Mouse (Mus musculus) bone marrow macrophage, adult 2 months (primary cell): ENCODE measurements around the gene Klk12. TPM values are rescaled to one million over a fixed set of nuclear protein-coding genes. Genes with fewer than 3 reads are reported as not detected.

ENCODE experiments used
- H3K27ac ChIP-seq: 2 replicates; pipeline ENCODE4 v1.5.1; 2012; ENCODE audit warnings: low read depth, low read length; ENCODE audit not compliant: insufficient read depth
- H3K4me1 ChIP-seq: 2 replicates; pipeline ENCODE4 v1.6.1; 2012; ENCODE audit warnings: low read length; ENCODE audit not compliant: control insufficient read depth, insufficient read depth
- H3K4me3 ChIP-seq: 2 replicates; pipeline ENCODE4 v1.5.1; 2012; ENCODE audit warnings: mild to moderate bottlenecking, low read length, moderate library complexity; ENCODE audit not compliant: insufficient read depth
- CTCF ChIP-seq: IDR thresholded peaks from 2 replicates; pipeline ENCODE4 v1.5.1; 2012; ENCODE audit warnings: low read depth, mild to moderate bottlenecking, low read length, moderate library complexity
- POLR2A ChIP-seq: IDR thresholded peaks from 2 replicates; pipeline ENCODE4 v1.6.1; 2012; ENCODE audit warnings: mild to moderate bottlenecking, low read depth, low read length, borderline replicate concordance
- polyA plus RNA-seq: library from polyadenylated mRNA; stranded (reverse); fragments of >200 nt; gene quantifications from 2 replicates; pipeline ENCODE4 v1.2.4, GENCODE M21; 2012; ENCODE audit not compliant: missing spikeins, insufficient read depth, insufficient read length

The Klk12 gene
- polyA plus RNA-seq = not detected in 2 replicates

DNA sequence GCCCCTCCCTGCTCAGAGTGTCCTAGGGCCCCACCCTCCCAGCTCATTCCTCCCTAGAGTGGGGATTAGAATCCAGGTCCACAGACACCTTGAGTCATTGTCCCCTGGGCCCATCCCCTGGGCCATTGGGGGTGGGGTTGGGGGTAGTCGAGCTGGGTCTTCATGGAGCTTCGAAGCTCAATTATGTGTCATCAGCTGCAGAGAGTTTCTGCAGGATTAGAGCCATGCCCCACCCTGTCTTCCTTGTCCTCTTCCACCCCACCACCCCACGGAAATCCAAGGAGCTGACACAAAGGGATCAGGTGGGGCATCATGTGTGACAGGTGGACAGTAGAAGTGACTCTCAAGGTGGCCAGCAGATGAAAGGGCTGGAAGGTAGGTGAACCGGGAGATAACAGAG is at the start of gene Klk12:
Klk12 (plus strand) TSS at position 301 of the 400 bp plus-strand sequence.
- H3K4me3 ChIP-seq = no peak within 1 kb of the TSS
- no peak within 1 kb of the TSS for H3K27ac ChIP-seq
- no peaks in the 10 kb centered on the region for H3K4me1 ChIP-seq
- TF ChIP-seq CTCF (no peak), POLR2A (no peak)

DNA sequence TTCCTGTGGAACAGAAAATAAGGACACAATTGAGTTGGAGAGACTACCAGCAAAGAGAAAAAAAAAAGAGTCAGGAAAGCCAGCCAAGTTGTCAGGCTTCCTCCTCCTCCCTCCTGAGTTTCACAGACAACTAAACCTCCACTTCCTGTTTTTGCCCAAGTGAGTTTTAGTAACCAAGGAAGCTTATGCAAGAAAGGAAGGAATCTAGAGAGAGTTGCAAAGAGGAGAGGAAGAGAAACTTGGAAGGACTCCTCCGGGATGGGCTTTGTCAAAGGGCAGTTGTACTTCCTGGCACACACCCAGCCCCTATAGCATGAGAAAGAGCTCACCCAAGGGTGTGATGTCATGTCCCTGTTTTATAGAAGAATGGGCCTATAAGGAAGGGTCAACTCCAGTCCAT is 20.9 kb upstream of the Klk12 start:
- H3K4me1 ChIP-seq = peaks cover 25% of the 10 kb centered on the region
- peak overlapping the region; percentile 27; the same call in 1 of the 2 replicates for H3K27ac ChIP-seq
- H3K4me3 ChIP-seq = no peak overlapping the region
- no peak for TF ChIP-seq CTCF
- TF ChIP-seq POLR2A = no peak

DNA sequence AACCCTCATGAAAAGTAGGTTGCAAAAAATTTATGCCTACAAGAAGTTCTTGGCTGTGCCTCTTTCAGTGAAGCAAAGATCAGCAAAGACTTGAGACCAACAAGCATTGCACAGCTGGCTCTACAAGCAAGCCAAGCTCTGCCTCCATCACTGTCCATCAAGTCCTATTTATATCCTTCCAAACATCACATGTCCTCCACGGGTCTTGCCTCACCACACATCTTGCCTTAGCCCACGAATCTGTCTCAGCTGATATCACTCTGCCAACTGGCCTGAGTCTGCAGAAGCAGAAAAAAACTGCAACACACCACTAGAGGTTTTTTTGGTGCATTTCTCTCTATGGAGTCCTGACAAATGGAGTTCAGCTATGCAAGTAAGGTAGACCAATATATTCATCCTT is 15.9 kb upstream of the Klk12 start:
- TF ChIP-seq CTCF = no peak
- no peak for TF ChIP-seq POLR2A
- Histone ChIP-seq H3K4me3 (no peak overlapping the region), H3K27ac (0 out of 2 replicates have a peak overlapping the region, but pooled peaks have one; percentile 10), H3K4me1 (peaks cover 16% of the 10 kb centered on the region)

DNA sequence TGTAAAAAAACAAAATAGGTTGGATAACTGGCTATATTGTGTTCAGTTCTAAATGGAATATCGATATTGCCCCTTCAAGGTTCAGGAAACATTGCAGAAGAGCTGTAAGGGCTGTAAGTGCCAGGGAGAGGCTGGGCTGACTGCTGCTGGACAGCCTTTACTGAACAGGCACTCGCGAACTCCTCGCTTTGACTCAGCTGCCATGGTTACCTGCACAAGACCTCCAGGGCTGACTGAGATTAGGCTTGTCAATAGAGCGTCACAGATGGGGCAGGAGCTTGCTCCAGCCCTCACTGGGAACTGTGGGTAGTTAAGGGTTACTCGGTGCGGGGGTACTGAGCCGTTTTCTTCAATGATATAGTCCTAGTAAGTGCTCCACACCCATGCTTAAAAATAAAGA is 2.2 kb upstream of the Klk12 start:
- Histone ChIP-seq H3K4me1 (no peaks in the 10 kb centered on the region), H3K4me3 (no peak overlapping the region), H3K27ac (no peak overlapping the region)
- TF ChIP-seq CTCF = no peak
- TF ChIP-seq POLR2A = no peak

DNA sequence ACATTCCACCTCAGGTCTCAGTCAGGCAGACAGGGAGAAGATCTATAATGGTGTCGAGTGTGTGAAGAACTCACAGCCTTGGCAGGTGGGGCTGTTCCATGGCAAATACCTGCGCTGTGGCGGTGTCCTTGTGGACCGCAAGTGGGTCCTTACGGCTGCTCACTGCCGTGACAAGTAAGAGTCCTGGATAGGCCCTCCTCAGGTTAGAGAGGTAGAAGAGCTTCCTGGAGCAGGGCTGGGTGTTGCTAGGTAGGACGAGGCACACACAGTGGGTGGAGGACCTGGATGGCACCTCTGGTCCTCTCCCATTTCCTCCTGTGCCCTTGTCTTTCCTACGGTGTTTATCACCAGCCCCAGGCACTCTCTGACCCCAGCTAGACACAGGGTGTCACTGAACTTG is 939 bp downstream of the Klk12 start:
- no peaks in the 10 kb centered on the region for H3K4me1 ChIP-seq
- H3K27ac ChIP-seq = no peak overlapping the region
- TF ChIP-seq CTCF (no peak), POLR2A (no peak)
- no peak overlapping the region for H3K4me3 ChIP-seq

DNA sequence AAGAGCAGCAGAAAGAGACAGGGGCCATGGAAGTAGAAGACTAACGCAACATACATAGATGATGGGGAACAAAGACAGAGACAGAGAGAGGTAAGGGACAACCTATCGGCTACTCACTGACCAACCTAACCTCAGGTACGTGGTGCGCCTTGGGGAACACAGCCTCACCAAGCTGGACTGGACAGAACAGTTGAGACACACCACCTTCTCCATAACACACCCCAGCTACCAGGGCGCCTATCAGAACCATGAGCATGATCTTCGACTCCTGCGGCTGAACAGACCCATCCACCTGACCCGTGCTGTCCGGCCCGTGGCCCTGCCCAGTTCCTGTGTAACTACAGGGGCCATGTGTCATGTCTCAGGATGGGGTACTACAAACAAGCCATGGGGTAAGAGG is 2.0 kb downstream of the Klk12 start:
- Histone ChIP-seq H3K27ac (no peak overlapping the region), H3K4me1 (no peaks in the 10 kb centered on the region), H3K4me3 (no peak overlapping the region)
- TF ChIP-seq POLR2A (no peak), CTCF (no peak)

DNA sequence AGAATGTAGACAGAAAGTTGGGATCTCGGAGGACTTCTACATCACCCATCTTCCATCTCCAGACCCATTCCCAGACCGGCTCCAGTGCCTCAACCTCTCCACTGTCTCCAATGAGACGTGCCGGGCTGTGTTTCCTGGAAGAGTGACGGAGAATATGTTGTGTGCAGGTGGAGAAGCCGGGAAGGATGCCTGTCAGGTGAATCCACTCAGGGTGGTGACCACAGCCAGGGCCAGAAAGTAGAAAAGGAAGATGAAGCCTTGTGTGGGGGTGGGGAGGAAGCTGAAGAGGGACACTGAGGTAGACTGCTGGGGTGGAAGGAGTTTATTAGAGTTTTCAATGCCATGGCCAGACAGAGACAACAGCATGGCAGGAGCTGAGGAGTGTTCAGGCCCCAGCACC is 3.2 kb downstream of the Klk12 start:
- H3K4me3 ChIP-seq = no peak overlapping the region
- H3K4me1 ChIP-seq = no peaks in the 10 kb centered on the region
- H3K27ac ChIP-seq = no peak overlapping the region
- no peak for TF ChIP-seq CTCF
- no peak for TF ChIP-seq POLR2A

DNA sequence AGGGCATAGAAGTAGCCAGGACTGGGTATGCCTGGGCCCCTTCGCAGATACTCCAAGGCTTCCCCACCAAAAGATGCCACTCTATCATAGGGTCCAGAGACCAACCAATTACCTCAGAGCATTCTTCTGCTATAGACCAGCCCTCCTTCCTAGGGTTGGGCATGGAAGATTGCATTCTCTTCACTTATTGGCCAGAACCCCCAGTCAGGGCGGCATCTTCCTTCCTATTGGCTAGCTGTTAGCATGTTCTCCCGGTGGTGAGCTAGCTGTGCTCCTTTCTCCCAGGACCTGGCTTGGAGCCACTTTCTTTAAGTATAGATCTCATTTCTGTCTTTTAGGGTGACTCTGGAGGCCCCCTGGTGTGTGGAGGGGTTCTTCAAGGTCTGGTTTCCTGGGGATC is 4.2 kb downstream of the Klk12 start:
- Histone ChIP-seq H3K4me1 (no peaks in the 10 kb centered on the region), H3K4me3 (no peak overlapping the region), H3K27ac (no peak overlapping the region)
- no peak for TF ChIP-seq CTCF
- no peak for TF ChIP-seq POLR2A

DNA sequence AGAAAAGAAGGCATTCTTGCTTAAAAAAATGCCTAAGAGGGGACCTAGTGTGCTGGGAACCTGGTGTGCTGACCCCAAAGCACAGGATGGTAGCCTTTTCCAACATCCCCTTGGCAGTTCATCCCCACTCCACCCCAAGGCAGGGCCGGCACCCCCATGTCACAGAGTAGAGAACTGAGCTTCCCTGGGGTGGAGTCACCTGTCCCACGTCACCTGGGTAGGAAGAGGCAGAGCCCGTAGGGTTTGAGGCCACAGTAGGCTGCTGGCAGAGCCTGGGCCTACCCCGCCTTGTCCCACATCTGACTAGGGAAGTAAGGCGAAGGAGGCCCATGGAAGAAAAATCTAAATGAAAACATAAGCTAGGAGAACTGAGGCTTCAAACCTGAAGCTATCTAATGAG is 5.7 kb downstream of the Klk12 start, which contains the start of gene Klk11:
Klk11 (plus strand) TSS at position 241 of the 400 bp plus-strand sequence.
- TF ChIP-seq POLR2A = no peak
- TF ChIP-seq CTCF = no peak
- Histone ChIP-seq H3K4me1 (no peaks in the 10 kb centered on the region), H3K4me3 (no peak within 1 kb of the TSS), H3K27ac (no peak within 1 kb of the TSS)

DNA sequence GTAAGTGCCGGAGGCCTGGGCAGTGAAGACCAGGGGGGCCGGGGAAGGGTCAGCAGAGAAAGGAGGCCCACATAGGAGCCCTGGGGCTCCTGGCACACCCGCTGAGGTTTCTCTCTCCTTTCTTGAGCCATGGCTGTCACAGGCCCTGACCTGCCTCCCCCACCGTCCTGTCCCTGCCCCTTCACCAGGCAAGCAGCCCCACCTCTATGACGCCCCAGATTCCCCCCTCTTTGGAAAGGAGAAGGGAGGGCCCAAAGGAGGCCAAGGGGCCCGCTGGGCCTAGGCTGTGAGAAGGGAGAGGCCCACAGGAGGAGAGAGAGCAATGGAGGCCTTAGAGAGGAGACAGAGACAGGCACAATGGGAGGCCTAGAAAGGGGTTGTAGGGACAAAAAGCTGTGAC is 6.1 kb downstream of the Klk12 start:
- Histone ChIP-seq H3K27ac (no peak overlapping the region), H3K4me3 (no peak overlapping the region), H3K4me1 (no peaks in the 10 kb centered on the region)
- TF ChIP-seq CTCF (no peak), POLR2A (no peak)

DNA sequence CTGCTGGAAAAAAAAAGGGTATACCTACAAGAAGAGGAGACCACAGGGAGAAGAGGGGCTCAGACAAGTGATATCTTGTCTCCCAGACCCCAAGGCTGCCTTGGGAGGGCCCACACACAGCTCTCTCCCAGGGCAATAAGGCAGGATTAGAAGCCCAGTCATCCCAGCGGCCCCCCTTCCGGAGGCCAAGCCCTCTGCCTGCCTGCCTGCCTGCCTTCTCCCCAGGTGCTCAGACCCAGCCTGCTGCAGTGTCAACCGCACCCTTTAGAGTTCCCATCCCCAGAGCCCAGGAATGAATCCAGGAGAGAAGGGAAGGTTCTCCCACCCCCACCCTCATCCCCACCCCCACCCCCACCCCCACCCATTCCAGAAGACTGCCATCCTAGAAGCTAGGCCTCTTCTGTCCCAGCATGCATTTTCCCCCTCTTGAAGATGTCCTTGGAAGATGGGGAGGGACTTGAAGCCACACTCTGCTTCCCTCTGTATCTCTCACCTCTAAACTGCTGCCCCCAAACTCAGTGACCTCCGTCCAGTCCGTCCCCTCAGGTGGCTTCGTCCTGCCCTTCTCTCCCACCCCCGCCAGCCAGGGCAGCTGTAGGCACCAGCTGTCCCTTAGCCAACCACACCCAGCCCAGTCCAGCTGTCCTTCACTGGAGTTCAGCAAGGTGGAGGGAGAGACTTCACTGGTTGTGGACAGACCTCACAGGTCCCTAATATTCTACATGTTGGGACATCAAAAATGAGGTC is 6.8 kb downstream of the Klk12 start:
- Histone ChIP-seq H3K4me1 (no peaks in the 10 kb centered on the region), H3K4me3 (no peak overlapping the region), H3K27ac (no peak overlapping the region)
- TF ChIP-seq POLR2A = no peak
- TF ChIP-seq CTCF = no peak
